Mouse (Mus musculus): ENCODE results near the gene Ecel1. TPM values are rescaled to one million over a fixed set of nuclear protein-coding genes. Genes with fewer than 3 reads are reported as not detected.
A peak's percentile ranks its signal among the peaks of the same experiment; 100 is the strongest.

Ecel1 gene
- polyA plus RNA-seq, 1 experiment from 2014 or later = 1.6 TPM

- WGBS = 73% methylated on average over 4 of the region's 4 CpGs
- H3K4me2 ChIP-seq (replicated peaks) = no peak overlapping the region
- H3K9me3 ChIP-seq (replicated peaks) = no peaks in the 10 kb centered on the region
- no peak overlapping the region for H3K27ac ChIP-seq (replicated peaks)
- H3K4me3 ChIP-seq (replicated peaks) = no peak overlapping the region
- no peak overlapping the region for H3K9ac ChIP-seq
- no peaks in the 10 kb centered on the region for H3K4me1 ChIP-seq
- no peaks in the 10 kb centered on the region for H3K36me3 ChIP-seq
- ATAC-seq (ENCODE audit: insufficient number of reproducible peaks, low FRiP score, low TSS enrichment, low read depth) = no peak
- no peaks in the 10 kb centered on the region for H3K27me3 ChIP-seq
Measured at GRCm38 (mm10) chr1:87141550-87141949, 14.8 kb downstream of the Ecel1 start.

GRCm38 (mm10) chr1:87131803-87132202, 24.5 kb downstream of the Ecel1 start:
- no peaks in the 10 kb centered on the region for H3K9me3 ChIP-seq (replicated peaks)
- no peak for ATAC-seq (ENCODE audit: insufficient number of reproducible peaks, low FRiP score, low TSS enrichment, low read depth)
- H3K4me3 ChIP-seq (replicated peaks) = no peak overlapping the region
- peaks cover 26% of the 10 kb centered on the region for H3K27me3 ChIP-seq
- H3K4me1 ChIP-seq = no peaks in the 10 kb centered on the region
- 79% methylated on average over 4 of the region's 4 CpGs for WGBS
- H3K36me3 ChIP-seq = no peaks in the 10 kb centered on the region
- H3K9ac ChIP-seq = no peak overlapping the region
- no peak overlapping the region for H3K4me2 ChIP-seq (replicated peaks)
- H3K27ac ChIP-seq (replicated peaks) = no peak overlapping the region

GRCm38 (mm10) chr1:87127206-87128030, 28.9 kb downstream of the Ecel1 start:
- 8% methylated on average over 43 of the region's 43 CpGs for WGBS
- Histone ChIP-seq H3K4me1 (no peaks in the 10 kb centered on the region), H3K27me3 (peaks cover 34% of the 10 kb centered on the region), H3K9me3 (replicated peaks) (no peaks in the 10 kb centered on the region), H3K4me2 (replicated peaks) (0 out of 2 replicates have a peak overlapping the region, but pooled peaks have one; percentile 10), H3K27ac (replicated peaks) (no peak overlapping the region), H3K36me3 (no peaks in the 10 kb centered on the region), H3K9ac (no peak overlapping the region), H3K4me3 (replicated peaks) (0 out of 2 replicates have a peak overlapping the region, but pooled peaks have one; percentile 11)
- no peak for ATAC-seq (ENCODE audit: insufficient number of reproducible peaks, low FRiP score, low TSS enrichment, low read depth)

GRCm38 (mm10) chr1:87124673-87125072, 31.6 kb downstream of the Ecel1 start, which contains the start of gene Akp3:
TSS of gene Akp3 (plus strand) at chr1:87124973.
- WGBS = 70% methylated on average over 6 of the region's 6 CpGs

GRCm38 (mm10) chr1:87114784-87115183, 41.5 kb downstream of the Ecel1 start:
- Histone ChIP-seq H3K4me1 (no peaks in the 10 kb centered on the region), H3K36me3 (no peaks in the 10 kb centered on the region), H3K9ac (no peak overlapping the region), H3K27me3 (no peaks in the 10 kb centered on the region), H3K4me2 (replicated peaks) (no peak overlapping the region), H3K4me3 (replicated peaks) (no peak overlapping the region), H3K27ac (replicated peaks) (no peak overlapping the region), H3K9me3 (replicated peaks) (no peaks in the 10 kb centered on the region)
- WGBS = 82% methylated on average over 1 of the region's 1 CpGs
- ATAC-seq (ENCODE audit: insufficient number of reproducible peaks, low FRiP score, low TSS enrichment, low read depth) = no peak

More at GRCm38 (mm10) chr1:87124673-87125072, 31.6 kb downstream of the Ecel1 start, which contains the start of gene Akp3:
- H3K27ac ChIP-seq (replicated peaks) = no peak within 1 kb of the TSS
- H3K36me3 ChIP-seq = no peaks in the 10 kb centered on the region
- no peak within 1 kb of the TSS for H3K9ac ChIP-seq
- no peaks in the 10 kb centered on the region for H3K4me1 ChIP-seq
- no peaks in the 10 kb centered on the region for H3K9me3 ChIP-seq (replicated peaks)
- ATAC-seq (ENCODE audit: insufficient number of reproducible peaks, low FRiP score, low TSS enrichment, low read depth) = no peak
- peaks cover 34% of the 10 kb centered on the region for H3K27me3 ChIP-seq
- no peak within 1 kb of the TSS for H3K4me3 ChIP-seq (replicated peaks)
- H3K4me2 ChIP-seq (replicated peaks) = no peak within 1 kb of the TSS

GRCm38 (mm10) chr1:87111719-87112354, 44.5 kb downstream of the Ecel1 start:
- H3K4me3 ChIP-seq (replicated peaks) = no peak overlapping the region
- 38% methylated on average over 9 of the region's 9 CpGs for WGBS
- H3K4me1 ChIP-seq = no peaks in the 10 kb centered on the region
- H3K36me3 ChIP-seq = no peaks in the 10 kb centered on the region
- H3K27ac ChIP-seq (replicated peaks) = no peak overlapping the region
- no peak overlapping the region for H3K9ac ChIP-seq
- ATAC-seq (ENCODE audit: insufficient number of reproducible peaks, low FRiP score, low TSS enrichment, low read depth) = no peak
- no peaks in the 10 kb centered on the region for H3K27me3 ChIP-seq
- H3K4me2 ChIP-seq (replicated peaks) = no peak overlapping the region
- H3K9me3 ChIP-seq (replicated peaks) = no peaks in the 10 kb centered on the region

- no peak for ATAC-seq (ENCODE audit: insufficient number of reproducible peaks, low FRiP score, low TSS enrichment, low read depth)
- H3K4me1 ChIP-seq = no peaks in the 10 kb centered on the region
- H3K27me3 ChIP-seq = no peaks in the 10 kb centered on the region
- WGBS = 85% methylated on average over 4 of the region's 4 CpGs
- H3K4me2 ChIP-seq (replicated peaks) = no peak overlapping the region
- no peak overlapping the region for H3K27ac ChIP-seq (replicated peaks)
- no peaks in the 10 kb centered on the region for H3K36me3 ChIP-seq
- H3K9me3 ChIP-seq (replicated peaks) = no peaks in the 10 kb centered on the region
- no peak overlapping the region for H3K4me3 ChIP-seq (replicated peaks)
- no peak overlapping the region for H3K9ac ChIP-seq
Measured at GRCm38 (mm10) chr1:87108564-87108963, 47.8 kb downstream of the Ecel1 start.

- Histone ChIP-seq H3K36me3 (no peaks in the 10 kb centered on the region), H3K27me3 (no peaks in the 10 kb centered on the region), H3K4me2 (replicated peaks) (no peak overlapping the region), H3K4me1 (no peaks in the 10 kb centered on the region), H3K4me3 (replicated peaks) (no peak overlapping the region), H3K9me3 (replicated peaks) (no peaks in the 10 kb centered on the region), H3K27ac (replicated peaks) (no peak overlapping the region), H3K9ac (no peak overlapping the region)
- ATAC-seq (ENCODE audit: insufficient number of reproducible peaks, low FRiP score, low TSS enrichment, low read depth) = no peak
- WGBS = 78% methylated on average over 8 of the region's 8 CpGs
Measured at GRCm38 (mm10) chr1:87106536-87106935, 49.8 kb downstream of the Ecel1 start.

GRCm38 (mm10) chr1:87103936-87104335, 52.4 kb downstream of the Ecel1 start:
- Histone ChIP-seq H3K4me3 (replicated peaks) (no peak overlapping the region), H3K9ac (no peak overlapping the region), H3K36me3 (no peaks in the 10 kb centered on the region), H3K27ac (replicated peaks) (no peak overlapping the region), H3K9me3 (replicated peaks) (no peaks in the 10 kb centered on the region), H3K27me3 (no peaks in the 10 kb centered on the region), H3K4me2 (replicated peaks) (no peak overlapping the region), H3K4me1 (no peaks in the 10 kb centered on the region)
- WGBS = 47% methylated on average over 1 of the region's 1 CpGs
- no peak for ATAC-seq (ENCODE audit: insufficient number of reproducible peaks, low FRiP score, low TSS enrichment, low read depth)

GRCm38 (mm10) chr1:87102114-87102513, 54.2 kb downstream of the Ecel1 start:
- H3K27ac ChIP-seq (replicated peaks) = no peak overlapping the region
- H3K9ac ChIP-seq = no peak overlapping the region
- 85% methylated on average over 3 of the region's 3 CpGs for WGBS
- no peaks in the 10 kb centered on the region for H3K9me3 ChIP-seq (replicated peaks)
- peaks cover under 1% of the 10 kb centered on the region; the same call in 1 of the 2 replicates for H3K27me3 ChIP-seq
- peaks cover 3% of the 10 kb centered on the region; the same call in 1 of the 2 replicates for H3K4me1 ChIP-seq
- no peak overlapping the region for H3K4me3 ChIP-seq (replicated peaks)
- no peak overlapping the region for H3K4me2 ChIP-seq (replicated peaks)
- H3K36me3 ChIP-seq = no peaks in the 10 kb centered on the region
- ATAC-seq (ENCODE audit: insufficient number of reproducible peaks, low FRiP score, low TSS enrichment, low read depth) = no peak

- 81% methylated on average over 1 of the region's 1 CpGs for WGBS
Measured at GRCm38 (mm10) chr1:87101411-87101810, 54.9 kb downstream of the Ecel1 start, which contains the start of gene Alpi. TSS of gene Alpi (minus strand) at chr1:87101606.

More at GRCm38 (mm10) chr1:87101411-87101810, 54.9 kb downstream of the Ecel1 start, which contains the start of gene Alpi:
- Histone ChIP-seq H3K36me3 (no peaks in the 10 kb centered on the region), H3K4me1 (peaks cover 3% of the 10 kb centered on the region; the same call in 1 of the 2 replicates), H3K9ac (no peak within 1 kb of the TSS), H3K9me3 (replicated peaks) (no peaks in the 10 kb centered on the region), H3K4me3 (replicated peaks) (no peak within 1 kb of the TSS), H3K27me3 (peaks cover 4% of the 10 kb centered on the region; the same call in 1 of the 2 replicates), H3K27ac (replicated peaks) (no peak within 1 kb of the TSS), H3K4me2 (replicated peaks) (no peak within 1 kb of the TSS)
- ATAC-seq (ENCODE audit: insufficient number of reproducible peaks, low FRiP score, low TSS enrichment, low read depth) = no peak

All from embryonic facial prominence, embryonic 15.5 days (tissue).